ENCODE assay signal across 12 mouse cellular contexts in the genomic region with DNA sequence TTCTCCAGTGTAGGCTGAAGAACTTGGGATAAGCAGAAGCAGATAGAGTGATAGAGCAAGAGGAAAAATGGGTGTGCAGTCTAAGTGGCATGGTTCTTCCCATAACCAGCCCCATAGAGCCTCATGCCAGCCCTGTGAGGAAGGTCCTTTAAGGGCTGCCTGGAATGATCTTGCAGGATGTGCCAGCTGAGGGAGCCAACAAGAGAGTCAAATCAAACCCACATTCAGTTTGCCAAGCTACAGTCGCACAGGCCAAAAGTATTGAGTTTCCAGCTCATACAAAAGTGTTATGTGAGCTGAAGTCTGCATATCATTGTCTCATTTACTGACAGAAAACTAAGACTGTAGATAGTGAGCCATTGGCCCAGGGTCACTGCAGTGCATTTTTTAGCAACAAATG. TPM values are rescaled to one million over a fixed set of nuclear protein-coding genes. Genes with fewer than 3 reads are reported as not detected.
DNase-seq lines count a peak whose midpoint lies in the region; ATAC-seq lines count a peak whose summit lies in the region.
"Had no signal": no experiment of that assay in that cellular context is flagged by ENCODE, and none has a peak within 500 bp of the region (broad histone marks: within the 10 kb centered on the region; RNA-seq: fewer than 3 reads in every experiment).

No protein-coding gene starts in this region.

- ATAC-seq in frontal cortex, adult (ENCODE audit: low TSS enrichment) = peak; percentile 66

- no peak for DNase-seq in frontal cortex, postnatal 14 days (ENCODE audit: low spot score in 2 of 2)
- DNase-seq in lung, postnatal 10 days = peak; percentile 33
- DNase-seq in lung, adult 18-20 months = no peak
- DNase-seq in brain, adult 2 months (ENCODE audit: low read depth, low spot score) = peak; percentile 43
- peak; percentile 37 for DNase-seq in gastrocnemius, postnatal 10 days
- DNase-seq in ovary, postnatal 36 days (ENCODE audit: low spot score) = no peak
- DNase-seq: cerebellum, adult 9-11 months; thymus, adult 18-20 months had no signal

RNA-seq across cellular contexts. Expression of a gene that starts 53.7 kb away (rescaled TPM):
- not detected for total RNA-seq in gastrocnemius, postnatal 10 days (2021)
- total RNA-seq: granulocyte monocyte progenitor cell, adult 5-6 weeks; heart, postnatal 36 days; layer of hippocampus, postnatal 10 days had no signal

Comparison
In these comparisons a context has a peak if more than half of its experiments do, and no peak if none do; other contexts are left out.
1. DNase-seq: peak in lung, postnatal 10 days (single experiment), brain, adult 2 months (single experiment) and gastrocnemius, postnatal 10 days (single experiment); none in frontal cortex, postnatal 14 days (0 of 2), lung, adult 18-20 months (0 of 2) and ovary, postnatal 36 days (single experiment).